Mouse (Mus musculus) adipocyte (in vitro differentiated cells): ENCODE results near the gene Ugt1a7c.
"Not testable (repeated sequence)": the region's sequence is repeated elsewhere in the genome, so short reads cannot be mapped to it uniquely, and the experiment has no call there.

Experiments
- DNase-seq: peaks from one replicate; pipeline ENCODE4 v3.0.0-alpha.2; 2016; ENCODE audit warnings: low spot score

Gene Ugt1a7c

DNA sequence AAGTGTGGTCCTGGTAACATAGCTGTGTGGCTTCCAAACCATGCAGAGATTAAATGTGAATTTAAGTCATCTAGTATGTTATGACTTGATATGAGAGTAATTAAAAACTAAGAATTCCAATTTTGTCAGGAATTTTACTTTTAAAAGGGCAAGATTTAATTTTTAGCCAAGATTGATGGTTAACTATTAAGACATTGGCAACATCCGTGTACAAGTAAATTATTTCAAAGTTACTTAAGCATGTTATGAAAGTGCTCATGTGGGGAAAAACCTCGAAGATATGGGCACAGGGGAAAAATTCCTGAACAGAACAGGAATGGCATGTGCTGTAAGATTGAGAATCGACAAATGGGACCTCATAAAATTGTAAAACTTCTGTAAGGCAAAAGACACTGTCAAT is 102.6 kb downstream of the Ugt1a7c start:
- DNase-seq = no peak

DNA sequence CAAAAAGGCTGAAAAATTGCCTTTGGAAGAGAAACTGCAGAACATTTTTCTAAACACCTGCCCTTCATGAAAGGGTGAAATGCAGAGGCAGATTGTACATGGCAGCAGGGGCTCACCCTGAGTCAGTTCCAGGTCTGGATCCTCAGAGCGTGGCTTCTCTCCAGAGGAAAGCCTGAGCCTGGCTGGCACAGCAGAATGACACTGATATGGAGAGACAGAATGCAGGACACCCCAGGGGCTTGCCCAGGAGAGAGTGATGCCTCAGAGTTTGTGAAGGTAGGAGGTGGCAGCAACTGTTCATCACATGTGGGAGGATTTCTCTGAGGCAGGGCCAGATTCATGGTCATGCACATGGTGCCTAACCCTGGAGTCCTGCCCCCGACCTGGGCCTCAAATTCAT is 105.1 kb downstream of the Ugt1a7c start:
- no peak for DNase-seq

DNA sequence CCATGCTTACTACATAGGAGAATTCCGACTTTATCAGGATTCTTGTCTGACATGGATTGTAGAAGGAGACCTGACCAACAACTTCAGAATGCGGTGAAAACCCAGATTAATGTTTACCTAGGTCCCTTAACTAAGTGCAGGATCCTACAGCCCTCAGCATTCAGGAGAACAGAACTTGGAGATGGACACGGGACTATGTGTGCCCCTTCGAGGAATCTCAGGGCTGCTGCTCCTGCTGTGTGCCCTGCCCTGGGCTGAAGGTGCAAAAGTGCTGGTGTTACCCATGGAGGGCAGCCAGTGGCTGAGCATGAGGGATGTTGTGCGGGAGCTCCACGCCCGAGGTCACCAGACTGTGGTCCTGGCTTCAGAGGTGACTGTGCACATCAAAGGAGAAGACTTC is 105.6 kb downstream of the Ugt1a7c start, which contains the start of gene Ugt1a2:
Ugt1a2 (plus strand) TSS at position 146 of the 400 bp plus-strand sequence.
- DNase-seq = no peak

- DNase-seq = no peak
These were observed 110.5 kb downstream of the Ugt1a7c start, which contains the start of gene Dnajb3 for GRCm38 (mm10) chr1:88205294-88205922. Gene Dnajb3, minus strand, starts transcription at chr1:88205782.

DNA sequence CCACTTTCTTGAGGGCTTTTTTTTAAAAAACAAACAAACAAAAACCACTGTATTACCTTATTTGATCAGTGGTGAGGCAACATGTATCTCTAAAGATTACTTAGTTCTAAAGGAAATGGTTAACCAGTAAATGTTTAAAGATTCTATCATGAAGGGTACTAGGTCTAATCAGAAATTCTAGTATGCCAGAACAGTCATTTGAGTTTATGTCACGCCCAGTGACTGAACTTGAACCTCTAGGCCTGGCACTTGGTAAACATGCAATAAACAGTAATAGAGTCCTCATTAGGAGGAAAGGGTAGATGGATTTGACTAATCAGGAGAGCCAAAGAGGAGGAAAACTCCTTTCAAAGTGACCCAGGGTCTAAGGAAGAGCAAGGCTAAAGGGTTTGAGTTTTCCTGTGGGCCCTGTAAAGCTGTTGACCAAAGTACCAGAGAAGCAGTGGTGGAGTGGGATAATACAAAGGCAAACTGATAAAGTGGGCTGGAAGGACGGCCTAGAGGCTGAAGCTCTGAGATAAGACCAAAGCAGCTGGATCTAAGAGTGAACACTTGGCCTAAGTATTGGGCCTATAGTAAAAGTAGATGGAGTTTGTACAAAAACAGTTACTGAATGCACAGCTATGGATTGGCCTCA is 112.1 kb downstream of the Ugt1a7c start:
- DNase-seq = no peak

- DNase-seq = peak; percentile 33
These were observed 117.0 kb downstream of the Ugt1a7c start, which contains the start of gene Ugt1a1 for GRCm38 (mm10) chr1:88211812-88212211. Gene Ugt1a1, plus strand, starts transcription at chr1:88211959.

DNA sequence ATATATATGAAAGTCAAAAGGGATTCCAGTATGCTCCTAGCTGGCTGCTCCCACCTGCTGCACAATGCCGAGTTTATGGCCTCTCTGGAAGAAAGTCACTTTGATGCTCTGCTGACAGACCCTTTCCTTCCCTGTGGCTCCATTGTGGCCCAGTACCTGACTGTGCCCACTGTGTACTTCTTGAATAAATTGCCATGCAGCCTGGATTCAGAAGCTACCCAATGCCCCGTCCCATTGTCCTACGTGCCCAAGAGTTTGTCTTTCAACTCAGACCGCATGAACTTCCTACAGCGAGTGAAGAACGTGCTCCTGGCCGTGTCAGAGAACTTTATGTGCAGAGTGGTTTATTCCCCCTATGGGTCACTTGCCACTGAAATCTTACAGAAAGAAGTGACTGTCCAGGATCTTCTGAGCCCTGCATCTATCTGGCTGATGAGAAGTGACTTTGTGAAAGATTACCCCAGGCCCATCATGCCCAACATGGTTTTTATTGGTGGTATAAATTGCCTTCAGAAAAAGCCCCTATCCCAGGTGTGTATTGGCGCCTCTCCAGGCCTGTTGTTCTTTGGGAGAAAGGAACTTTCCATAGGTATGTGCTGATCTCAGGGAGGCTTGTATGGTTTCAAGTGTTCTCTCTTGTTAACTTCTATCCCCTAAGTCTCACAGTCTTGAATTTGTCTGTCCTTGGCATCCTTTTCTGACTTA is 117.6 kb downstream of the Ugt1a7c start:
- DNase-seq = peak; percentile 11

DNA sequence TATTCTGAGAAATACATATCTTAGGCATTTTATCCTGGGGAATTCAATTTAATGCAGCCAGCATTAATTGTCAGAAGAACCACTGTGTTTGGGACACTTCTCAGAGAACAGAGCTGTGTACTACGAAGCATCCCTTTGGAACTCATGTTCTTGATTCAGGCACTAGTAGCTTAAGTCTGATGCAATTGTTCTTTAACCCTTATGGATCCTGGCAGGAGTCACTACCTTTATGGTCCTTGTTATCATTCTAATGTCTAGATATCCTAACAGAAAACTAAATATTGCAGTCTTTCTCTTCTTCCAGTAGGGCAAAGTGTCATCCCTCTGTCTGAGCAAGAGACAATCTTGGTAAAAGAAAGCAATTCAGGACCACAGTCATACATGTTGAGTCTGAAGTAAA is 118.2 kb downstream of the Ugt1a7c start:
- peak; percentile 19 for DNase-seq

DNA sequence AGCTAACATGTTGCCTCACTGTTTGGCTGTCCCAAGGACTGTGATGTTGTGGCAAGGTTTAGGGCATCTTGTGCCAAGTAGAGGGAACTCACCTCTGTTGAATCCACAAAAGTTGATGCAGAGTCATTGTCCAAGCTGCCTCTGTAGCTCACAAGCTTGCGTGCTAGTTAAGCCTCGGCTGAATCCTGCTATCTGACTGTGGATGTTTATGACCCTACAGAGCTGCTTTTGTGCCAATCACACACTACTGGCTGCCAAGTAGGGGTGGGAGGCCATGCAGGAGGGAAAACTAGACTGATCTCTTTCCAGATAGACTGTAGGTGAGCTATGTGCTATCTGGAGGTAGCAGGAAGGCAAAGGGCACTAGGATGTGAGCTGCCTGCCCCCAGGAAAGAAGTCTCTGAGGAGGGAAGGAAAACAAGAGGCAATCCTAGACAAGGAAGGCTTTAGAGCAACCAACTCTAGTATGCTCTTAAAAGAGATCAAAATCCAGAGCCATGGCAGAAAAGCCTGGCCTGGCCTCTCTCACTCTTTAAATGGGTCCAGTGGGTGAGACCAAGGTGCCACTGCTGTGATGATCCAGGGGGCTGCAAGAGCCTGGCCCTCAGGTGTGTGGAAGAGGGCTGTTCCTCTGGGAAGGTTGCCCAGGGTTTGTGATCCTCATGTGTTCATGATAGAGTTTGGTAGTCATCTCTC is 119.1 kb downstream of the Ugt1a7c start:
- DNase-seq = peak; percentile 51

DNA sequence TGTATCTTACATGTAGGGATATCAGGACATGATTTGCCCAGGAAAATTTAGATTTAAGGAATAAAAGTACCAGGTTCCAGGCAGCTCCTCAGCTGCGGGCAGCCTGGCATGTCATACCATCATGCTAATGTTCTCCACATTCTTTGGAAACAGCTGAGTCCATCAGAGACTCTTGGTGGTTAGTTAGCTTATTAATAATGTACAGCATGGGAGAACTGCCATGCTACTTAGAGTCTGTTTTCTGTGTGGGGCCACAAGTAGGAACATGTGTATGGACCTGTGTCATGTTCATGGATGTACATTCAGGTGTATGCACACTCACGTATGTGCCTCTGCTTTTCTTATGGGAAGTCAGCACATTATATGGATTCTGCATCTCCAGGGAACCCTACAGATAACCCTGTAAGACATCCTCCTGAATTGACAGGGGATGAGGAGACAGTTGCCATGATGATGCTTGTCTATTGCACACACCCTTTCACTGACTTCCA is 119.6 kb downstream of the Ugt1a7c start:
- DNase-seq = peak; percentile 9

DNA sequence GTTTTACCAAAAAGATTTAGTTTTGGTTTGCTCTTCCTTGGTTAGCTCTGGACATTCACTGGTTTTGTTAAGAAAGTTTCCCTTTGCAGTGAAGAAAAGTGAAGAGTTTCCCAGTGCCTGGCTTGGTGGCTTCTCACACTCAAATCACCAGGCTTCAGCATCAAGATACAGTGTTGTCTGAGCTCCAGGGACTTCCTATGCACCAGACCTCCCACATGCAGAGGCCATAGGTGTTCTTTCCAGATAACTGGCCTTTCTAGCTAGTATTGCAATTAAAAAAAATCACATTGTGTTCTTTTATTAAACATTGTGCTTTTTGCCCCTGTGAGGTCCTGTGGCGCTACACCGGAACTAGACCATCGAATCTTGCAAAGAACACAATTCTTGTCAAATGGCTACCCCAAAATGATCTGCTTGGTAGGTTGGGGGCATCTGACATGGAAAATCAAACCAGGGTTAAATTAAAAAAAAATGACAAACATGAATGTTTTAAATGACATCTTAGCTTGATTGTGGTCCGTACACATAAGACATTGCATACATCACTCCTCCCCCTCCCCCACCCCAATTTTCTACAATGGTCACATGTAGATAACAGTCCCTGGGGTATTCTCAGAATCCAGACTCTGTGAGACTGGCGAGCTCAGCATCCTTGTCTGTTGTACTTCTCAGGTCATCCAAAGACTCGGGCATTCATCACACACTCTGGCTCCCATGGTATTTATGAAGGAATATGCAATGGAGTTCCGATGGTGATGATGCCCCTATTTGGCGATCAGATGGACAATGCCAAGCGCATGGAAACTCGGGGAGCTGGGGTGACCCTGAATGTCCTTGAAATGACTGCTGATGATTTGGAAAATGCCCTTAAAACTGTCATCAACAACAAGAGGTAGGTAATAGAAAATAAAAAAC is 120.9 kb downstream of the Ugt1a7c start:
- no peak for DNase-seq

DNA sequence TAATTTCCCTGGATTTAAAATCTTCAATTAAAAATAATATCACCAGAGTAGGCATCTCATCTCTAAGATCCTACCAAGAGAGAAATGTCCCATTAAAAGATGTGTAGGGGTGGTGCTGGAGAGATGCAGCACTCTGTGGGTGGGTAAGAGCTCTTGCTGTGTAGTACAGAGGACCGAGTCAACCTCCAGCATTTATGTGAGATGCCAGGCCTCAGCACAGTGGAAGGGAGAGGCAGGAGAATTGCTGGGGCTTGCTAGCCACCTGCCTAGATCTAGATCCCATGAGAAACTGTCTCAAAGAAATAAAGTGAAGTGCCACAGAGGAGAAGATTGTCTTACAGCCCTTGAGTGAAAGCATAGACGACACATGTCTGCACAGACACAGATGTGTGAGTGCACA is 121.7 kb downstream of the Ugt1a7c start:
- no peak for DNase-seq

DNA sequence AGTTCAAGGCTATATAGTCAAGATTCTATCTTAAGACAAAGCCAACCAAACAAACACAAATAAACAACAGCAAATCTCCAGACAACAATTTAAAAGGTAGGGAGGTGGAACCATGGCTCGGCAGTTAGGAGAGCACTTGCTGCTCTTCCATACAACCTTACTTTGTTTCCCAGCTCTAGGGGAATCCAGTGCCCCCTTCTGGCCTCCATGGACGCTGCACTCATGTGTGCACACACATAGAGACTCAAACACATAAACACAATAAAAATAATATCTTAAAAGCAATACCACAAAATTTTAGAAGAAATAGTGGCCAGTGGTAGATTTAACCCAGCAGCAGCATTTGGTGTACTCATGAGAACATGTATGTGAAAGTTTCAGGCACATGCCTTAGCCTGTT is 122.3 kb downstream of the Ugt1a7c start:
- DNase-seq = no peak

DNA sequence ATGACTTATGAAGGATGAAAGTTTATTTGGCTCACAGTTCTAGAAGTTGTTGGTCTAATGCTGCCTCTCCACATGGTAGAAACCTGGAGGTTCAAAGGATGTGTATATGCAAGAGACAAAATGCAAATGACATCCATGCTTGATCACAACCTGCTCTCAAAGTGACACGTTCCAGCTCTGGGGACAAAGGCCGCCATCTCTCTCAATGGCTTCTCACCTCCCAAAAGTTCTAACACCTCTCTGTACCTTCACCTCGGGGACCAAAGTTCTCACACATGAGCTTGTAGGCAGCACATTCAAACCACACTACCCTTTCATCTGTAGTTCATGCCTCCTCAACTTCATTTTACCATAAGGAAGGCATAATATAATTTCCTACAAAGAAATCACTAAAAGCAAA is 122.7 kb downstream of the Ugt1a7c start:
- DNase-seq = no peak

- no peak for DNase-seq
These were observed 123.2 kb downstream of the Ugt1a7c start for GRCm38 (mm10) chr1:88218051-88218450.

GRCm38 (mm10) chr1:88218591-88218990 is 123.7 kb downstream of the Ugt1a7c start:
- no peak for DNase-seq

- DNase-seq = no peak
These were observed 124.2 kb downstream of the Ugt1a7c start for GRCm38 (mm10) chr1:88219054-88219453.

- DNase-seq = no peak
These were observed 125.5 kb downstream of the Ugt1a7c start for GRCm38 (mm10) chr1:88220336-88220735.

DNA sequence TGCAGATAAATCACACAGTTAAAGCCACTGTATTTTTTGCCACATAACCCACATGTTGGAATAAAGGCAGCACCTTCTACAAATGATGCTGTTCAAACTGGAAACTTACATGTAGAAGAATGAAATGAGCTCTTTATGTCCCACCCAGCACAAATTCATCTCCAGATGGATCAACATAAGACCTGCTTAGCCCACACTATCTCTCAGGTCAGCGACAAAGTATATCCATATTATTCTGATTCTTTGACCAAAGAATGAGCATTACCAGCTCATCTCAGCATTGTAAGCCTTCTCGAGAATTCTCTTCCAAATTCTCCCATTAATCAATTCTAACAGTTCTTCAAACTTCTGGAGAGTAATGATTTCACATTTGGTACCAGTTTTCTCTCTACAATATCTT is 127.4 kb downstream of the Ugt1a7c start:
- no peak for DNase-seq

GRCm38 (mm10) chr1:88223011-88223515 is 128.2 kb downstream of the Ugt1a7c start:
- DNase-seq = not testable (repeated sequence)

DNA sequence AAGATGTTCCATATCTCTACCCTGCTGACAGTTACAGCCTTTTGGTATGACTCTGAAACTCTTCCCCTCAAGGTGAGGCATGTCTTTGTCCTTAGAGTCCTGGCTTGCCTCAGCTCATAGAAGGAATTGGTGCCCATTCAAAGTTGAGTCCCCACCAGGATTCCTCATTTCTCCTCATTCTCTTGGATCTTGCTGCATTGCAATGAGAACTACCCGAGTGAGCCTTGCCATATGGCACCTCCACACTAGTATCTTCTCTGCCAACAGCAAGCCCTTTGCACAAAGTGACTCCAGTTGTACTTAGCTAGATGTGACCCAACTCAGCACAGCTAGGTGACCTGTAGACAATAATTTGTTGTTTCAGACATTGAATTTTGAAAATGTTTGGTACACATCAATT is 128.7 kb downstream of the Ugt1a7c start:
- peak; percentile 52 for DNase-seq
